Mouse (Mus musculus): ENCODE measurements at regions not wholly inside any gene's neighbourhood (a gene's known extent, or its start where the extent isn't known, plus 50 kb on each side); places are given as distances from the start of the nearest gene placed in this dataset.
A peak's percentile ranks its signal among the peaks of the same experiment; 100 is the strongest.

DNA sequence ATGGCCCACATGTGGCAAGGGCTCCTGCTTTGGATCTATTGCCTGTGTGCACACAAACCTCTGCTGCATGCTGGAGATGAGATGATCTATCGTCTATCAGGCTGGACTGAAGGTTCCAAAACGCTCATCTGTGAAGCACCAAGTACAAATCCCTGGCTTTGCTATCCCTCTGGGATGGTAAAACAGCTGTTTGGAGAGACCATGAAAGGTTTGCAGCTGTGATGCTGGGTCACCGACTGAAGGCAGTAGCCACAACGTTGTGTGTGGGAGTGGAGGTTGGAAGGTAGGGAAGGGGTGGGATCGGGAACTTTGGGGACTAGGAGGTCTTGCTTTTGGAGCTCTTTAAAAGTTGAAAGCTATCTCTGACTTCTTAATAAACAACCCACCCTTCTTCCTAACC, 178.2 kb upstream of the Klf4 start:
- Histone ChIP-seq H3K4me2 (no peak overlapping the region), H3K4me3 (ENCODE audit: low read depth, low read length) (no peak overlapping the region), H3K4me1 (ENCODE audit: insufficient read depth) (peaks cover 8% of the 10 kb centered on the region; the same call in 1 of the 2 replicates), H3K9me3 (ENCODE audit: low read depth, low read length) (no peaks in the 10 kb centered on the region), H3K9ac (no peak overlapping the region), H3K27ac (ENCODE audit: low read depth) (no peak overlapping the region), H3K27me3 (ENCODE audit: insufficient read depth, low read length) (no peaks in the 10 kb centered on the region), H3K36me3 (ENCODE audit: insufficient read depth) (no peaks in the 10 kb centered on the region)
- no peak for TF ChIP-seq CTCF (IDR thresholded peaks at IDR 0.05; ENCODE audit: low read depth)
- ATAC-seq (ENCODE audit: insufficient read depth) (no peak), DNase-seq (no peak)
- 78% methylated on average over 5 of the region's 5 CpGs for WGBS

DNA sequence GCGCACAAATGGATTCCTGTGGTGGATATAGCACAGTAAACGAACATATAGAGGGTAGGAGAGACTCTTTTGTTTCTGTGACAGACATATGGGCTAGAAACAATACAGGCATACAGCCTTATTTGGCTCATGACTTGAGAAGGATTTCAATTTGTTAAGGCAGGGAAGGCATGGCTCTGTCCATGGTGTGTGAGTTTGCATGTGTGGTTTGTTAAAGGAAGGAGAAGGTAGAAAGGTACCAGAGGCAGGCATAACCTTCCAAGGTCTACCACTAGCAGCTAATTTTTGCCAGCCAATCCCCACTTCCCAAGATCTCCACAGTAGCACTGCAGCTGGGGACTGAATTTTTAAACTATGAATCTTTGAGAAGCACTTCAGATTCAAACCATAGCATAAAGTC, 176.5 kb upstream of the Klf4 start:
- 79% methylated on average over 2 of the region's 2 CpGs for WGBS
- peaks cover 8% of the 10 kb centered on the region; the same call in 1 of the 2 replicates for H3K4me1 ChIP-seq (ENCODE audit: insufficient read depth)
- ATAC-seq (ENCODE audit: insufficient read depth) (no peak), DNase-seq (no peak)
- no peaks in the 10 kb centered on the region for H3K27me3 ChIP-seq (ENCODE audit: insufficient read depth, low read length)
- no peak overlapping the region for H3K27ac ChIP-seq (ENCODE audit: low read depth)
- H3K4me2 ChIP-seq, result no peak overlapping the region
- TF ChIP-seq CTCF (IDR thresholded peaks at IDR 0.05; ENCODE audit: low read depth), result no peak
- H3K36me3 ChIP-seq (ENCODE audit: insufficient read depth), result no peaks in the 10 kb centered on the region
- H3K9me3 ChIP-seq (ENCODE audit: low read depth, low read length), result no peaks in the 10 kb centered on the region
- no peak overlapping the region for H3K4me3 ChIP-seq (ENCODE audit: low read depth, low read length)
- H3K9ac ChIP-seq, result no peak overlapping the region

DNA sequence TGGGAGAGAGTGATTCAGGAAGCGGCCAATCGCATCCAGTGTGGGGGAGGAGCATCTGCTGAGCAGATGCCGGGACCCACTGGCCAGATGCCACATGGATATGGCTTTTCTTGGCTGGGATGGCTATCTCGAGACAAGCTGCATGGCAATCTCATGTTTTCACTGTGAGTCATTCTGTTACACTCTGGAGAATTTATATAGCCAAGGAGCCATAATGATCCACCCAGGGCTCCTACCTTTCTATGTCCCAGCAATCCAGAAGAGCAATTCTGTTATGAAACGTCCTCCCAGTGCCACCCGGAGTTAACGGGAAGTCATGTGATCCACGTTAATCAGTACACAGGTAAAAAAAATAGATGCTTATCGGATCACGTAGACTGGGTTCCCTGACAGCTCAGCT, 175.7 kb upstream of the Klf4 start:
- TF ChIP-seq CTCF (IDR thresholded peaks at IDR 0.05; ENCODE audit: low read depth), result no peak
- DNase-seq (no peak), ATAC-seq (ENCODE audit: insufficient read depth) (no peak)
- 81% methylated on average over 10 of the region's 10 CpGs for WGBS
- H3K9ac ChIP-seq, result no peak overlapping the region
- no peaks in the 10 kb centered on the region for H3K36me3 ChIP-seq (ENCODE audit: insufficient read depth)
- H3K4me1 ChIP-seq (ENCODE audit: insufficient read depth), result peaks cover 8% of the 10 kb centered on the region; the same call in 1 of the 2 replicates
- no peak overlapping the region for H3K4me3 ChIP-seq (ENCODE audit: low read depth, low read length)
- H3K9me3 ChIP-seq (ENCODE audit: low read depth, low read length), result no peaks in the 10 kb centered on the region
- no peak overlapping the region for H3K27ac ChIP-seq (ENCODE audit: low read depth)
- no peak overlapping the region for H3K4me2 ChIP-seq
- no peaks in the 10 kb centered on the region for H3K27me3 ChIP-seq (ENCODE audit: insufficient read depth, low read length)

DNA sequence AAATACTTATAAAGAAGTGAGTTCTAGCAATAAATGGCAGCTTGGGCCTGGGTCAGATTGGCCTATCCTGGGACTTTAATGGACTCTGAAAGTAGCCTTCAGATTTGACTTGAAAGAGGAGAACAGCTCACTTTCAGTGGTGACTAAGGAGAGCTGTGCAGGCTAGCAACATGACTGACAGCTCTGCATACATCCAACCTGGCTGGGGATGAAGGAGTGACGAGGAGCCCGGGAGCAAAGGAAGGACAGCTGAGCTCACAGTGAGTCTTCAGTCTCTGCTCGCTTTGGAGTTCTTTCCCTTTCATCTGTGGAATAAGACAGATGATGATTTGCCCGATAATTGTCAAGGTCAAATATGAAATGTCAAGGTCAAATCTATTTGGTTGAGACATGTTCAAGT, 172.7 kb upstream of the Klf4 start:
- no peak for ATAC-seq (ENCODE audit: insufficient read depth)

DNA sequence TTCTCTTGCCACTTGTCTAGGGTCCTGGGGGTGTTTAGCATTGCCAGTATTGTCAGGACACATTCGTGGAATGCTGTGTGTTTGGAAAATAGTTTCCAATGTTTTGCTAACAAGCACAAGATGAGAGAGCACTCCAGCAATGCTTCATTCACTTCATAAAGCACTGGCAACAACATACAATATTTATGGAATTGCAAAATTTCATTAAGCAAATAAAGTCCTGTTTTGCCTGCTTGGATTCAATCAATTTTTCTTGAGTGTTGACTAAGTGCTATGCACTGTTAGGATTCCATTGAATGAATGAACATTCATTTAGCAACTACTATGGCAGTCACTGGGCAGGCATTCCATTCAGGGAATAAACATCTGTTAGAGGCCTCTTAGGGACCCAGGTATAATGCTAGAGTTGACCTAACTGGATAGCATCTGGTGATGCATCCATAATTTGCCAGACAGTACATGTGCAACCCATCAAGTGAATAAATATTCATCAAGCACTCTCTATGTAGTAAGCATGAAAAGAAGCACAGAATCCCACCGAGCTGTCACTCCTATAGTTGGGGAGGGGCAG, 171.2 kb upstream of the Klf4 start:
- Histone ChIP-seq H3K9ac (no peak overlapping the region), H3K9me3 (ENCODE audit: low read depth, low read length) (no peaks in the 10 kb centered on the region), H3K27me3 (ENCODE audit: insufficient read depth, low read length) (no peaks in the 10 kb centered on the region), H3K4me1 (ENCODE audit: insufficient read depth) (no peaks in the 10 kb centered on the region), H3K27ac (ENCODE audit: low read depth) (no peak overlapping the region), H3K4me3 (ENCODE audit: low read depth, low read length) (no peak overlapping the region), H3K36me3 (ENCODE audit: insufficient read depth) (no peaks in the 10 kb centered on the region), H3K4me2 (no peak overlapping the region)
- DNase-seq (no peak), ATAC-seq (ENCODE audit: insufficient read depth) (no peak)
- 61% methylated on average over 2 of the region's 2 CpGs for WGBS
- no peak for TF ChIP-seq CTCF (IDR thresholded peaks at IDR 0.05; ENCODE audit: low read depth)

More for the DNA sequence above, 172.7 kb upstream of the Klf4 start:
- Histone ChIP-seq H3K9me3 (ENCODE audit: low read depth, low read length) (no peaks in the 10 kb centered on the region), H3K4me1 (ENCODE audit: insufficient read depth) (no peaks in the 10 kb centered on the region), H3K36me3 (ENCODE audit: insufficient read depth) (no peaks in the 10 kb centered on the region), H3K9ac (no peak overlapping the region), H3K27ac (ENCODE audit: low read depth) (no peak overlapping the region), H3K27me3 (ENCODE audit: insufficient read depth, low read length) (no peaks in the 10 kb centered on the region), H3K4me2 (no peak overlapping the region), H3K4me3 (ENCODE audit: low read depth, low read length) (no peak overlapping the region)
- 56% methylated on average over 4 of the region's 4 CpGs for WGBS
- no peak for TF ChIP-seq CTCF (IDR thresholded peaks at IDR 0.05; ENCODE audit: low read depth)
- no peak for DNase-seq

DNA sequence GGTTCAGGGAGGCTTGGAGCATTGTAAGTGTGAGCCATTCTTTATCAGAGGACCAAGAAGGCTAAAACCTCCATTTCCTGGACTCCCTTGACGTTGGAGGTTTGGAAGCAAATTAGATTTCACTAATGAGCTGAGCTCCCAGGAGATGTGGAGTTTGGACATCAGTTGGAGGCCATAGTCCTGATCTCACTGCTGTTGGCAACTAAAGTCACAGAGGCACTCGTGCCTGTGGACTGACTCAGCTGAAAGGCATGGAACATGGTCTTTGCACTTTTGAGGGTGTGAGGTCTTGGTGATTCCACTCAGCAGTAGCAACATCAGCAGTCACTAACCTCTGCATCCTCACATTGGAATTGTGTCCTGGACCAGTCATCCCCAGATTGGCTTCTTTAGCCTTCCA, 169.1 kb upstream of the Klf4 start:
- 63% methylated on average over 2 of the region's 2 CpGs for WGBS
- TF ChIP-seq CTCF (IDR thresholded peaks at IDR 0.05; ENCODE audit: low read depth), result no peak

DNA sequence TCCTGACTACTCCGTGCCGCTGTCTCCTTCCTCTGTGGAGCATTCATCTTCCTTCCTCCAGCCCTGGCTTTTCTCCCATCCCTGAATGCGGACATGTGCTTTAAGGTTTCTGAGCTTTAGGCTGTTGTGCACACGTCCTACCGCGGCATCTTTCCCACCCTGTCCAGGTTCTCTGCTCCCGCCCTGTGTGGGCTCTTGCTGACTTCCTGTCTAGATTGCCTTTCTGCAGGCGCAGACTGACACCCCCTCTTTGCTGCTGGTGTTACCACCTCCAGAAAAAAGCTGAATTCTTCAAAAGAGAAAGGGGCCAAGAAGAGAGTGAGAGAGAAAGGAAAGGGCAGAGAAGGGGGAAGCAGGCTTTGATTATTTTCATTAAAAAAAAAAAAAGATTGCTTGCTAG, 167.7 kb upstream of the Klf4 start:
- H3K9me3 ChIP-seq (ENCODE audit: low read depth, low read length), result no peaks in the 10 kb centered on the region
- 0 out of 2 replicates have a peak, but pooled peaks cover 2% of the 10 kb centered on the region for H3K4me1 ChIP-seq (ENCODE audit: insufficient read depth)
- H3K4me3 ChIP-seq (ENCODE audit: low read depth, low read length), result no peak overlapping the region
- 0 out of 2 replicates have a peak overlapping the region, but pooled peaks have one; percentile 7 for H3K4me2 ChIP-seq
- H3K9ac ChIP-seq, result no peak overlapping the region
- DNase-seq, result peak; percentile 14
- TF ChIP-seq CTCF (IDR thresholded peaks at IDR 0.05; ENCODE audit: low read depth), result no peak
- no peak overlapping the region for H3K27ac ChIP-seq (ENCODE audit: low read depth)
- no peaks in the 10 kb centered on the region for H3K27me3 ChIP-seq (ENCODE audit: insufficient read depth, low read length)
- WGBS, result 37% methylated on average over 8 of the region's 8 CpGs
- H3K36me3 ChIP-seq (ENCODE audit: insufficient read depth), result no peaks in the 10 kb centered on the region
- ATAC-seq (ENCODE audit: insufficient read depth), result no peak

More for the DNA sequence above, 169.1 kb upstream of the Klf4 start:
- H3K9me3 ChIP-seq (ENCODE audit: low read depth, low read length), result no peaks in the 10 kb centered on the region
- H3K36me3 ChIP-seq (ENCODE audit: insufficient read depth), result no peaks in the 10 kb centered on the region
- H3K4me1 ChIP-seq (ENCODE audit: insufficient read depth), result 0 out of 2 replicates have a peak, but pooled peaks cover 2% of the 10 kb centered on the region
- no peak overlapping the region for H3K4me2 ChIP-seq
- ATAC-seq (ENCODE audit: insufficient read depth) (no peak), DNase-seq (no peak)
- H3K27me3 ChIP-seq (ENCODE audit: insufficient read depth, low read length), result no peaks in the 10 kb centered on the region
- H3K9ac ChIP-seq, result no peak overlapping the region
- H3K27ac ChIP-seq (ENCODE audit: low read depth), result no peak overlapping the region
- no peak overlapping the region for H3K4me3 ChIP-seq (ENCODE audit: low read depth, low read length)

All from lung, embryonic 14.5 days (tissue).